In the genomic region with DNA sequence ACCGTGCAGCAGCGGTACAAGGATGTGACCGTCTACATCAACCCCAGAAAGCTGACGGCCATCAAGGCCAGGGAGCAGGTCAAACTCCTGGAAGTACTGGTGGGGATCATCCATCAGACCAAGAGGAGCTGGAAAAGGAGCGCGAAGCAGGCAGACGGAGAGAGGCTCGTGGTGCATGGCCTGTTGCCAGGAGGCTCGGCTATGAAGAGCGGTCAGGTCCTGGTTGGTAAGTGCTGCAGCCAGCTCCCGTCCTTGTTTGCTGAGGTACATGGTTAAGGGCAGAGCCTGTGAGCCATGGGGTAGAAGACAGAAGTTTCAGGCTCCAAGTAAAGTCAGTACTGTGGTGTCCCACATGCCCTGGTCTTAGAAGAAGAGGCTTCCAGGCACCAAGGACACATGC, we compare ENCODE assay signal across 15 mouse cellular contexts. TPM values are rescaled to one million over a fixed set of nuclear protein-coding genes. Genes with fewer than 3 reads are reported as not detected.
DNase-seq lines count a peak whose midpoint lies in the region; ATAC-seq and TF ChIP-seq lines count a peak whose summit lies in the region.
"Had no signal": no experiment of that assay in that cellular context is flagged by ENCODE, and none has a peak within 500 bp of the region (broad histone marks: within the 10 kb centered on the region; RNA-seq: fewer than 3 reads in every experiment).

No protein-coding gene starts in this region.

- H3K27me3 ChIP-seq in lung, postnatal 0 days (replicated peaks; ENCODE audit: insufficient read depth, low read length) = no peaks in the 10 kb centered on the region
- H3K27me3 ChIP-seq: limb, embryonic 12.5 days; midbrain, embryonic 12.5 days had no signal

- TF ChIP-seq EP300 in lung, postnatal 0 days (IDR thresholded peaks at IDR 0.05) = no peak

- H3K27ac ChIP-seq in lung, postnatal 0 days (ENCODE audit: low read length) = no peak overlapping the region
- H3K27ac ChIP-seq: limb, embryonic 12.5 days; midbrain, embryonic 12.5 days had no signal

- 60% methylated on average over 11 of the region's 11 CpGs for WGBS in lung, postnatal 0 days

- H3K4me2 ChIP-seq in lung, postnatal 0 days (replicated peaks; ENCODE audit: low read depth, low read length) = no peak overlapping the region
- H3K4me2 ChIP-seq: limb, embryonic 12.5 days; midbrain, embryonic 12.5 days had no signal

- no peak for TF ChIP-seq CTCF in lung, postnatal 0 days (IDR thresholded peaks at IDR 0.05)

- H3K36me3 ChIP-seq in lung, postnatal 0 days (ENCODE audit: insufficient read depth, low read length) = no peaks in the 10 kb centered on the region

- peak; percentile 35 for DNase-seq in adrenal gland, adult 2 months
- DNase-seq in adrenal gland, adult 8-10 months = no peak
- peak; percentile 18 for DNase-seq in kidney, postnatal 10 days
- DNase-seq in kidney, adult 11 months = no peak
- peak; percentile 30 to 49 for DNase-seq in adrenal gland, postnatal 36 days
- peak; percentile 9 for DNase-seq in lung, postnatal 0 days (ENCODE audit: low spot score)
- no peak for DNase-seq in urinary bladder, postnatal 10 days (ENCODE audit: low spot score)
- DNase-seq in frontal cortex, postnatal 10 days (ENCODE audit: low spot score in 2 of 2) = no peak
- DNase-seq: layer of hippocampus, adult 9-11 months; thymus, adult 2 months had no signal

- H3K9ac ChIP-seq in lung, postnatal 0 days (replicated peaks; ENCODE audit: low read depth) = no peak overlapping the region
- H3K9ac ChIP-seq: limb, embryonic 12.5 days; midbrain, embryonic 12.5 days had no signal

- no peak overlapping the region for H3K4me3 ChIP-seq in lung, postnatal 0 days (ENCODE audit: low read depth, low read length)
- H3K4me3 ChIP-seq: limb, embryonic 12.5 days; midbrain, embryonic 12.5 days had no signal

- H3K9me3 ChIP-seq in lung, postnatal 0 days (ENCODE audit: low read length) = no peaks in the 10 kb centered on the region
- H3K9me3 ChIP-seq: limb, embryonic 12.5 days; midbrain, embryonic 12.5 days had no signal

- no peaks in the 10 kb centered on the region for H3K4me1 ChIP-seq in lung, postnatal 0 days (ENCODE audit: insufficient read depth, low read depth, low read length)
- H3K4me1 ChIP-seq: limb, embryonic 12.5 days; midbrain, embryonic 12.5 days had no signal

- ATAC-seq in lung, postnatal 0 days = no peak
- ATAC-seq: forebrain, embryonic 14.5 days had no signal

RNA-seq across cellular contexts. Expression of a gene that starts 54.6 kb away (rescaled TPM):
- total RNA-seq in adrenal gland, adult 2 months (2021) = under 1 TPM in 1 of 2 experiments, not detected in 1; 0.12 TPM
- not detected in 2 replicates for polyA plus RNA-seq in adrenal gland, adult 2 months (2012; rRNA removed)
- total RNA-seq in adrenal gland, adult 8-10 months (2022) = under 1 TPM in 1 of 4 experiments, not detected in 3; 0.22 TPM
- total RNA-seq in adrenal gland, postnatal 36 days (2021) = not detected
- polyA plus RNA-seq in lung, postnatal 0 days (2015; fragmentation: Nextera tagmentation; extraction: Ambion mirVana) = 0.08 and 0.12 TPM in 2 replicates
- total RNA-seq: gastrocnemius, postnatal 4 days had no signal
- polyA plus RNA-seq: liver, embryonic 16.5 days had no signal

Comparison
In these comparisons a context has a peak if more than half of its experiments do, and no peak if none do; other contexts are left out.
1. DNase-seq: peak in adrenal gland, adult 2 months (single experiment), kidney, postnatal 10 days (single experiment), adrenal gland, postnatal 36 days (2 of 2) and lung, postnatal 0 days (single experiment); none in adrenal gland, adult 8-10 months (single experiment), kidney, adult 11 months (single experiment), urinary bladder, postnatal 10 days (single experiment) and frontal cortex, postnatal 10 days (0 of 2).